Mouse (Mus musculus) E14TG2a.4 (cell line): ENCODE results near the gene Vps13c.

Source experiments
- CTCF ChIP-seq: conservative IDR thresholded peaks from 2 replicates; pipeline ENCODE4 v1.5.1; 2014; ENCODE audit warnings: low read length
- NANOG ChIP-seq: IDR thresholded peaks from 2 replicates; pipeline ENCODE4 v1.6.1; 2014; ENCODE audit warnings: borderline replicate concordance, low read length, mixed read lengths

DNA sequence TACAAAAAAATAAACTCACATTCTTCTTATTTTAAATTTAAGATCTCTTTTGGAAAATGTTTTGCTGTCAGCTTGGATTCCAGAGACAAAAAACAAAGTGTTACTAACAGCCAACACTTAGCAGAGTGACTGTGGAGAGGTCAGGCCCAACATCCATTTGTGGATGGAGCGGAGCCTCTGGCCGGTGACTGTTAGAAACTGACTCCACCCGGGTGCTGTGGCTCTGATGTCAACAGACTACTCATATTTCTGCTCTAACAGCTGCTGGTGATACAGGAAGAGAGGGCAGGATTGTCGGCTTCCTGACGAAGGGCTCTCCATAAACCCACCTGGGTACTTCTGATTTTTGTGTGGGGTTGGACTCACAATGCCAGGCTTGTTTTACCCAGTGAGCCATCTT, 17.1 kb upstream of the Vps13c start:
- TF ChIP-seq CTCF, result no peak
- TF ChIP-seq NANOG, result no peak
